Mouse (Mus musculus) erythroblast, embryonic 14.5 days (primary cell): ENCODE measurements around the gene Hagh. TPM values are rescaled to one million over a fixed set of nuclear protein-coding genes. Genes with fewer than 3 reads are reported as not detected.
A peak's percentile ranks its signal among the peaks of the same experiment; 100 is the strongest.

Source experiments
- H3K27me3 ChIP-seq: 2 replicates; pipeline ENCODE4 v1.6.1; 2012; ENCODE audit warnings: inconsistent platforms; ENCODE audit not compliant: control insufficient read depth
- H3K36me3 ChIP-seq: 2 replicates; pipeline ENCODE4 v1.6.1; 2012; ENCODE audit warnings: mild to moderate bottlenecking, inconsistent platforms; ENCODE audit not compliant: control insufficient read depth
- H3K4me1 ChIP-seq: 2 replicates; pipeline ENCODE4 v1.6.1; 2012; ENCODE audit warnings: inconsistent platforms; ENCODE audit not compliant: control insufficient read depth
- H3K4me3 ChIP-seq: replicated peaks from 2 replicates; pipeline ENCODE3; 2012; ENCODE audit warnings: moderate library complexity, mild to moderate bottlenecking, inconsistent platforms
- H3K9me3 ChIP-seq: 2 replicates; pipeline ENCODE4 v1.6.1; 2012; ENCODE audit warnings: low read length, inconsistent platforms, mixed read lengths; ENCODE audit not compliant: control insufficient read depth
- GATA1 ChIP-seq: IDR thresholded peaks from 2 replicates; pipeline ENCODE4 v1.6.1; 2012; ENCODE audit warnings: low read length, inconsistent platforms, mixed read lengths
- TAL1 ChIP-seq: IDR thresholded peaks from 3 replicates; pipeline ENCODE4 v1.6.1; 2012; ENCODE audit warnings: low read length, inconsistent platforms, mixed read lengths
- polyA plus RNA-seq: library from polyadenylated mRNA; stranded (reverse); fragments of >175 nt; gene quantifications from 2 replicates; pipeline ENCODE4 v1.2.3, GENCODE M21; 2012

Hagh gene
- polyA plus RNA-seq, 1 experiment = 33.4 TPM

GRCm38 (mm10) chr17:24895571-24896240, 55.8 kb downstream of the Hagh start:
- Histone ChIP-seq H3K27me3 (no peaks in the 10 kb centered on the region), H3K4me3 (peak overlapping the region; percentile 64), H3K4me1 (peaks cover 79% of the 10 kb centered on the region), H3K36me3 (peaks cover 81% of the 10 kb centered on the region), H3K9me3 (no peaks in the 10 kb centered on the region)
- TF ChIP-seq TAL1 (no peak), GATA1 (no peak)

DNA sequence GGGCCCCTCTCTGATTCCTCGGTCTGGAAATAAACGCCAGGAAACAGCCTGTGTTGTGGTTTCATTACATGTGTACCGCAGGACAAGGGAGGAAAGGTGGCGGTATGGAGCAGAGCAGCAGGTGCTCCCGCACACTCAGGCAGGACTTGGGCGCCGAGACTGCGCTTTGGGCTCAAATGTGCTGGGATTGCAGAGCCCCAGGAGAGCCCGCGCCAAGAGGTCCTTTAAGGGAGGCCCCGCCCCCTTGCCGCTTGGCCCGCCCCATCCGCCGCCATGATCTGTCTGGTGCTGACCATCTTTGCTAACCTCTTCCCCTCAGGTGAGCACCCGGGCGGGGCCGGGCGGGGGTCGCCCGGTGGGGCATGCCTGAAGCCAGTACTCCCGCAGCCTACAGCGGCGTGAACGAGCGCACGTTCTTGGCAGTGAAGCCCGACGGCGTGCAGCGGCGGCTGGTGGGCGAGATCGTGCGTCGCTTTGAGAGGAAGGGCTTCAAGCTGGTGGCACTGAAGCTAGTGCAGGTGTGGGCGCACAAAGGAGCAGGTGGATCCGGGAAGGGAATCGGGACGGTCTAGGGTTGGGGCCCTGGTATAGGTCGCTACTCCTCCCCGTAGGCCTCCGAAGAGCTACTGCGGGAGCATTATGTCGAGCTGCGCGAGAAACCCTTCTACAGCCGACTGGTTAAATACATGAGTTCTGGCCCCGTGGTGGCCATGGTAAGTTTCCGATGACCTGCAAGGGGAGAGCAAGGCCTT, 56.5 kb downstream of the Hagh start, which contains the start of gene Nme3:
Gene Nme3 (plus strand): TSS at position 260 of the 752 bp plus-strand sequence.
- TF ChIP-seq TAL1 = no peak
- no peak for TF ChIP-seq GATA1
- Histone ChIP-seq H3K4me1 (peaks cover 83% of the 10 kb centered on the region), H3K27me3 (no peaks in the 10 kb centered on the region), H3K4me3 (peak within 1 kb of the TSS; percentile 64), H3K9me3 (no peaks in the 10 kb centered on the region), H3K36me3 (peaks cover 81% of the 10 kb centered on the region)

DNA sequence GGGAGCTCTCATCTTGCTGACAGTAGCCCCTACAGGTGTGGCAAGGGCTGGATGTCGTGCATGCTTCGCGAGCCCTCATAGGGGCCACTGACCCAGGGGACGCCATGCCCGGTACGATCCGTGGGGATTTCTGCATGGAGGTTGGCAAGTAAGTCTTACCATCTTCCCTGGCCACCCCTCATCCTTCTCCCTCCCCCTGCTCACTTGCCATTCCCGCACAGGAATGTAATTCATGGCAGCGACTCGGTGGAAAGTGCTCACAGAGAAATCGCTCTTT, 57.0 kb downstream of the Hagh start:
- peaks cover 81% of the 10 kb centered on the region for H3K36me3 ChIP-seq
- H3K4me1 ChIP-seq = peaks cover 88% of the 10 kb centered on the region
- H3K27me3 ChIP-seq = no peaks in the 10 kb centered on the region
- peak overlapping the region; percentile 64 for H3K4me3 ChIP-seq
- TF ChIP-seq GATA1 (no peak), TAL1 (no peak)
- H3K9me3 ChIP-seq = no peaks in the 10 kb centered on the region

GRCm38 (mm10) chr17:24897600-24897999, 57.7 kb downstream of the Hagh start:
- Histone ChIP-seq H3K9me3 (no peaks in the 10 kb centered on the region), H3K27me3 (no peaks in the 10 kb centered on the region), H3K4me3 (peak overlapping the region; percentile 64), H3K36me3 (peaks cover 81% of the 10 kb centered on the region), H3K4me1 (peaks cover 90% of the 10 kb centered on the region)
- TF ChIP-seq TAL1 = no peak
- no peak for TF ChIP-seq GATA1

- Histone ChIP-seq H3K27me3 (no peaks in the 10 kb centered on the region), H3K4me3 (peak overlapping the region; percentile 64), H3K36me3 (peaks cover 81% of the 10 kb centered on the region), H3K9me3 (no peaks in the 10 kb centered on the region), H3K4me1 (peaks cover 91% of the 10 kb centered on the region)
- TF ChIP-seq TAL1 (no peak), GATA1 (no peak)
Measured at GRCm38 (mm10) chr17:24898041-24898854, 58.3 kb downstream of the Hagh start.

DNA sequence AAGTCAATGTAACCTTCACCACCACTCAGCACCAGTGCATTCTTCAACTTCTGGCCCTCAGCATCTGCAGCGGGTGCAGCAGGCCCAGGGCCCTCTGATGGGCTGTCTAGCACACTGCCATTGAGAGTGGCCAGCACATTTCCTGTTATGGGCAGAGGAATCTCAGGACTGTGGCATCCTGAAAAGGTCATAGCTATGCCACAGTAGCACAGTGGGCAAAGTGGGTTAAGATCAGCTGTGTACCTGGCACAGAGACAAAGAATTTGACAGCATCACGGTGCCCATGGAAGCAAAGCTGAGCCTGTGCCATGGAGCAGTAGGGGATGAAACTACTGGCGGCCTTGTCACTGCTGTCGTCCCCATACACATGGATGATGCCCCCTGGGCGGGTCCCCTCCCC, 59.2 kb downstream of the Hagh start:
- no peak overlapping the region for H3K4me3 ChIP-seq
- peaks cover 91% of the 10 kb centered on the region for H3K4me1 ChIP-seq
- TF ChIP-seq GATA1 (no peak), TAL1 (no peak)

GRCm38 (mm10) chr17:24900014-24900413, 60.1 kb downstream of the Hagh start:
- H3K4me1 ChIP-seq = peaks cover 93% of the 10 kb centered on the region
- no peak overlapping the region for H3K4me3 ChIP-seq
- peaks cover 86% of the 10 kb centered on the region for H3K36me3 ChIP-seq
- TF ChIP-seq GATA1 (no peak), TAL1 (no peak)
- no peaks in the 10 kb centered on the region for H3K27me3 ChIP-seq
- no peaks in the 10 kb centered on the region for H3K9me3 ChIP-seq

More for the DNA sequence above, 59.2 kb downstream of the Hagh start:
- Histone ChIP-seq H3K27me3 (no peaks in the 10 kb centered on the region), H3K9me3 (no peaks in the 10 kb centered on the region), H3K36me3 (peaks cover 81% of the 10 kb centered on the region)

GRCm38 (mm10) chr17:24902124-24902523, 62.2 kb downstream of the Hagh start:
- peaks cover 80% of the 10 kb centered on the region for H3K4me1 ChIP-seq
- no peaks in the 10 kb centered on the region for H3K27me3 ChIP-seq
- H3K36me3 ChIP-seq = peaks cover 100% of the 10 kb centered on the region
- H3K9me3 ChIP-seq = no peaks in the 10 kb centered on the region
- peak overlapping the region; percentile 59 for H3K4me3 ChIP-seq
- TF ChIP-seq GATA1 (no peak), TAL1 (no peak)
